Comparison of ENCODE assay signal across 8 mouse cellular contexts in genomic region chr17:56241541-56242401, GRCm38 (mm10). TPM values are rescaled to one million over a fixed set of nuclear protein-coding genes. Genes with fewer than 3 reads are reported as not detected.
DNase-seq lines count a peak whose midpoint lies in the region; ATAC-seq lines count a peak whose summit lies in the region.

No protein-coding gene starts in this region.

- H3K27me3 ChIP-seq in liver, embryonic 12.5 days (replicated peaks), result peaks cover 35% of the 10 kb centered on the region
- peaks cover 5% of the 10 kb centered on the region; the same call in 1 of the 2 replicates for H3K27me3 ChIP-seq in kidney, embryonic 14.5 days (ENCODE audit: control insufficient read depth, insufficient read depth, low read length)
- peaks cover 11% of the 10 kb centered on the region for H3K27me3 ChIP-seq in limb, embryonic 15.5 days

- H3K36me3 ChIP-seq in liver, embryonic 12.5 days, result no peaks in the 10 kb centered on the region
- no peaks in the 10 kb centered on the region for H3K36me3 ChIP-seq in kidney, embryonic 14.5 days (ENCODE audit: control insufficient read depth, insufficient read depth, low read length)
- no peaks in the 10 kb centered on the region for H3K36me3 ChIP-seq in limb, embryonic 15.5 days

- no peak overlapping the region for H3K4me3 ChIP-seq in liver, embryonic 12.5 days
- H3K4me3 ChIP-seq in kidney, embryonic 14.5 days (ENCODE audit: low read length), result no peak overlapping the region
- H3K4me3 ChIP-seq in limb, embryonic 15.5 days, result no peak overlapping the region

- H3K9ac ChIP-seq in liver, embryonic 12.5 days, result no peak overlapping the region
- H3K9ac ChIP-seq in kidney, embryonic 14.5 days (ENCODE audit: low read depth, low read length), result no peak overlapping the region
- no peak overlapping the region for H3K9ac ChIP-seq in limb, embryonic 15.5 days

- no peaks in the 10 kb centered on the region for H3K9me3 ChIP-seq in liver, embryonic 12.5 days (replicated peaks)
- no peaks in the 10 kb centered on the region for H3K9me3 ChIP-seq in kidney, embryonic 14.5 days (ENCODE audit: control insufficient read depth, low read length)
- H3K9me3 ChIP-seq in limb, embryonic 15.5 days, result no peaks in the 10 kb centered on the region

- H3K27ac ChIP-seq in liver, embryonic 12.5 days, result no peak overlapping the region
- H3K27ac ChIP-seq in kidney, embryonic 14.5 days (ENCODE audit: low read depth, low read length), result no peak overlapping the region
- H3K27ac ChIP-seq in limb, embryonic 15.5 days, result no peak overlapping the region

- ATAC-seq in liver, embryonic 12.5 days, result no peak
- peak; percentile 100 for ATAC-seq in granulocyte monocyte progenitor cell, adult 5-6 weeks (replicated peaks; ENCODE audit: poor library complexity, severe bottlenecking)
- peak; percentile 85 for ATAC-seq in kidney, embryonic 14.5 days (ENCODE audit: low FRiP score, low TSS enrichment)
- ATAC-seq in limb, embryonic 15.5 days (ENCODE audit: insufficient number of reproducible peaks, low FRiP score, low TSS enrichment, low read depth), result peak; percentile 19; the same call in 1 of the 2 replicates

- peaks cover 5% of the 10 kb centered on the region; the same call in 1 of the 2 replicates for H3K4me1 ChIP-seq in liver, embryonic 12.5 days
- no peaks in the 10 kb centered on the region for H3K4me1 ChIP-seq in kidney, embryonic 14.5 days (ENCODE audit: control insufficient read depth, insufficient read depth, low read length)
- H3K4me1 ChIP-seq in limb, embryonic 15.5 days, result 0 out of 2 replicates have a peak, but pooled peaks cover 2% of the 10 kb centered on the region

- WGBS in liver, embryonic 12.5 days (ENCODE audit: insufficient replicate concordance), result 2% methylated on average over 33 of the region's 33 CpGs
- 3% methylated on average over 33 of the region's 33 CpGs for WGBS in kidney, embryonic 14.5 days
- 1% methylated on average over 33 of the region's 33 CpGs for WGBS in limb, embryonic 15.5 days

- peak; percentile 84 for DNase-seq in liver
- DNase-seq in embryo, embryonic 10 days (ENCODE audit: low spot score), result peak; percentile 94
- DNase-seq in naive thymus-derived CD4-positive, alpha-beta T cell, adult 2 months (ENCODE audit: low read depth), result peak; percentile 83
- peak; percentile 85 to 96 for DNase-seq in spleen, postnatal 4 days (ENCODE audit: low spot score in 2 of 2)

- no peak overlapping the region for H3K4me2 ChIP-seq in liver, embryonic 12.5 days
- H3K4me2 ChIP-seq in kidney, embryonic 14.5 days (replicated peaks; ENCODE audit: low read depth, low read length), result no peak overlapping the region
- no peak overlapping the region for H3K4me2 ChIP-seq in limb, embryonic 15.5 days

RNA-seq across cellular contexts. Expression of gene Fem1a, which starts 14.8 kb away (rescaled TPM):
- 10.2 and 10.7 TPM in 2 replicates for polyA plus RNA-seq in liver, embryonic 12.5 days (2016; fragmentation: Nextera tagmentation; extraction: Ambion mirVana)
- total RNA-seq in granulocyte monocyte progenitor cell, adult 5-6 weeks (2014; fragmentation: Nextera tagmentation), result 16.8 and 17.3 TPM in 2 replicates
- 25.6 and 26.5 TPM in 2 replicates for total RNA-seq in granulocyte monocyte progenitor cell, adult 5-6 weeks (2017)
- 10.5 and 14.3 TPM in 2 replicates for polyA plus RNA-seq in kidney, embryonic 14.5 days (2014; fragmentation: Nextera tagmentation; extraction: Ambion mirVana)
- 14.9 and 19.7 TPM in 2 replicates for polyA plus RNA-seq in limb, embryonic 15.5 days (2015; fragmentation: Nextera tagmentation; extraction: Ambion mirVana)

RNA-seq across cellular contexts. Expression of gene Dpp9, which starts 23.1 kb away (rescaled TPM):
- 27.1 and 28.5 TPM in 2 replicates for polyA plus RNA-seq in liver, embryonic 12.5 days (2016; fragmentation: Nextera tagmentation; extraction: Ambion mirVana)
- 39.7 and 46.0 TPM in 2 replicates for total RNA-seq in granulocyte monocyte progenitor cell, adult 5-6 weeks (2014; fragmentation: Nextera tagmentation)
- 14.0 and 19.6 TPM in 2 replicates for total RNA-seq in granulocyte monocyte progenitor cell, adult 5-6 weeks (2017)
- polyA plus RNA-seq in kidney, embryonic 14.5 days (2014; fragmentation: Nextera tagmentation; extraction: Ambion mirVana), result 31.5 and 40.3 TPM in 2 replicates
- 33.6 and 34.6 TPM in 2 replicates for polyA plus RNA-seq in limb, embryonic 15.5 days (2015; fragmentation: Nextera tagmentation; extraction: Ambion mirVana)

RNA-seq across cellular contexts. Expression of gene Ticam1, which starts 34.8 kb away (rescaled TPM):
- 3.8 and 4.1 TPM in 2 replicates for polyA plus RNA-seq in liver, embryonic 12.5 days (2016; fragmentation: Nextera tagmentation; extraction: Ambion mirVana)
- total RNA-seq in granulocyte monocyte progenitor cell, adult 5-6 weeks (2014; fragmentation: Nextera tagmentation), result 8.2 and 14.5 TPM in 2 replicates
- total RNA-seq in granulocyte monocyte progenitor cell, adult 5-6 weeks (2017), result 2.7 and 6.1 TPM in 2 replicates
- 4.1 and 7.2 TPM in 2 replicates for polyA plus RNA-seq in kidney, embryonic 14.5 days (2014; fragmentation: Nextera tagmentation; extraction: Ambion mirVana)
- 7.1 and 8.6 TPM in 2 replicates for polyA plus RNA-seq in limb, embryonic 15.5 days (2015; fragmentation: Nextera tagmentation; extraction: Ambion mirVana)

RNA-seq across cellular contexts. Expression of gene Plin3, which starts 50.9 kb away (rescaled TPM):
- polyA plus RNA-seq in liver, embryonic 12.5 days (2016; fragmentation: Nextera tagmentation; extraction: Ambion mirVana), result 28.3 and 30.2 TPM in 2 replicates
- total RNA-seq in granulocyte monocyte progenitor cell, adult 5-6 weeks (2014; fragmentation: Nextera tagmentation), result 17.0 and 19.3 TPM in 2 replicates
- 29.0 and 29.2 TPM in 2 replicates for total RNA-seq in granulocyte monocyte progenitor cell, adult 5-6 weeks (2017)
- 65.2 and 68.7 TPM in 2 replicates for polyA plus RNA-seq in kidney, embryonic 14.5 days (2014; fragmentation: Nextera tagmentation; extraction: Ambion mirVana)
- polyA plus RNA-seq in limb, embryonic 15.5 days (2015; fragmentation: Nextera tagmentation; extraction: Ambion mirVana), result 94.2 and 114 TPM in 2 replicates

RNA-seq across cellular contexts. Expression of gene Mydgf, which starts 58.1 kb away (rescaled TPM):
- polyA plus RNA-seq in liver, embryonic 12.5 days (2016; fragmentation: Nextera tagmentation; extraction: Ambion mirVana), result 66.2 and 71.0 TPM in 2 replicates
- total RNA-seq in granulocyte monocyte progenitor cell, adult 5-6 weeks (2014; fragmentation: Nextera tagmentation), result 62.2 and 62.6 TPM in 2 replicates
- 51.1 and 54.4 TPM in 2 replicates for total RNA-seq in granulocyte monocyte progenitor cell, adult 5-6 weeks (2017)
- 80.5 and 89.2 TPM in 2 replicates for polyA plus RNA-seq in kidney, embryonic 14.5 days (2014; fragmentation: Nextera tagmentation; extraction: Ambion mirVana)
- 108 and 119 TPM in 2 replicates for polyA plus RNA-seq in limb, embryonic 15.5 days (2015; fragmentation: Nextera tagmentation; extraction: Ambion mirVana)
